Mouse (Mus musculus) layer of hippocampus, postnatal 14 days (tissue): ENCODE measurements at regions not wholly inside any gene's neighbourhood (a gene's known extent, or its start where the extent isn't known, plus 50 kb on each side); places are given as distances from the start of the nearest gene placed in this dataset.

Experiments
- DNase-seq, 2 experiments: peaks; one replicate each; pipeline ENCODE4 v3.0.0; 2021 to 2022; ENCODE audit warnings: low spot score in 2 of 2, mixed read lengths in 1 of 2

- no peak for DNase-seq
These were observed 195.9 kb downstream of the Kit start for GRCm38 (mm10) chr5:75770592-75770991.

DNA sequence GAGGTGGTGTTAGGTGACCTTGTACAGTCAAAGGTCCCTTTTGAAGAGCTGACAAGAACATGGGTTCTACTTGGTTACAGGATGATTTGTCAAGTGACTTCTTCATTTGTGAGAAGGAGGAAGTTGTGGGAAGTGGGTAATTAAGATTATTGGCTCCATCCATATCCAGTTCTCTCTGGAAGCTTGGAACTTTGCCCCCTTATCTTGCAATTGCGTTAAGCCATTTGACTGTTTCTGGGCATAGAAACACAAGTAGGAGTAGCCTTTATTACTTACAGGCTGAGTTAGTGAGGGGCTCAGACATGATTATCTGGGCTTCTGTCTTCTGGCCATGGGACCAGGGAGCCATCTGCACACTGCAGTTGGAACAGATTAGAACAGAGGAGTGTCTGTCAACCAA is 192.5 kb downstream of the Kit start:
- no peak for DNase-seq

DNA sequence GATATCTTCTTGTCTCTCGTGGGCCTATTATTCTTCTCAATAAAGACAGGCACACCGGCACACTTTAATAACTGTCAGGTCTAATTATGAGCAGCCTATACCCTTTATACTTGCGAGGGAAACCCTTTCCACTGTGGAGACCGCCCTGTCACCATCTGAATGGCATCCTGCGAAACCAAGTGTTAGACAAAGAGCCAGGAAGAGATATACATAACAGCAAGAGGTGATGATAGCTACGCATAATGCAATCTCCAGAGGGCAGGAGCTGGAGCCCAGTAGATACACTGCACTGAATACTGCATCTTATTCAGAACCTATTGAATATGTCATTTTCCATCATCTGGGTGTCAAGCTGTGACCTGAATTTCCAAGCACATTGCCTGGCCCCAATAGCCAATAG is 187.7 kb downstream of the Kit start:
- no peak for DNase-seq

DNA sequence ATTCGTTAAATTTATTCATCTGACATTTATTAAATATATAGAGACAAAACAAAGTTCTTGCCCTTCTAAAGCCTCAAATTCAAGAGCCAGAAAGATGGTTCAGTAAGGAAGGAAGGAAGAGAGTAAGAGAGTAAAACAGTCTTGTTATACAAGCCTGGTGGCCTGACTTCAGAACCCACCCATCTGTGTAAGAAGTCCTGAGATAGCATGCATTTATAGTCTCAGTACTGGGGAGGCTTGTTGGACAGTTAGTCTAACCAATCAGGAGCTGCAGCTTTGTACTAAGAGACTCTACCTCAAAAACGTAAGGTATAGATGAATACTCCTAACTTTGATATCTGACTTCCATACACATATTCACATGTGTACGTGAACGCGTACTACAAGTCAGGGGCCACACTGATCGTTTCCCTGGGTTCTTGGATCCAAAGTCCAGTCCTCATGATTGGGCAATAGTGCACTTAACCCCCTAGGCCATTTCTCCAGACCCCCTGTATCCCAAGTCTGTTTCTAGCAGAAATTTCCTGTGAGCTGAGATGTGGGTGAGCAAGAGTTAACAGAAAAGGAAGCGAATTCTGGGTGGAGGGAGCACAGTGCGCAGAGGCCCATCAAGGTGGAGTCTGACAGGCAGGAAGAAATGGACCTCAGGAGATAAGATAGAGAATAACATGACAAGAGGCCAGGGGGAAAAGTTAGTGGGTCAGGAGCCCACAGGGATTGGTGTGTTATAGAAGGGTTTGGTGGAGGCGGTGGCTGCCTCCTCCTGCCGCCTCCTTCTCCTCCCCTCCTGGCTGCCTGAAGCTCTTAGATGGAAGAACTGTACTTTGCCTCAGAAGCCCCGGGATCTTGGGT is 187.0 kb downstream of the Kit start:
- no peak for DNase-seq

- no peak for DNase-seq
These were observed 181.5 kb downstream of the Kit start for GRCm38 (mm10) chr5:75756168-75756567.

- no peak for DNase-seq
These were observed 179.6 kb downstream of the Kit start for GRCm38 (mm10) chr5:75754356-75754755.

DNA sequence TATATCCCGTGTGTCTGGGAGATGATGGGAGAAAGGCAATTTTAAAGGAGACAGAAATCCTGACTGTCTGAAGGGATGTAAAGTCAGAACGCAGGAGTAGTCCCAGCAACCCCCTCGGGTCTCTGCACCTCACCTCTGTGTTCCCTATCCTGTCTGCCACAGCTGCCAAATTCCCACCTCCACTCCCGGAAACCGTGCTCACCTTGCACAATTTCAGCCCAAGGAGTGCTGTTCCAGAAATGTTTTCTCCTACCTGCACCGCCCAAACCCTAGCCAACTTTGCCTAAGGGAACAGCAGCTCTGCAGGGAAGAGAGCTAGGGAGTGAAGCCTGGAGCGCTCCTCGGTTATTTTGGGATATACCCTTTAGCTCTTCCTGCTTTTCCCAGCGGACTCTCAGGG is 170.6 kb downstream of the Kit start:
- no peak for DNase-seq

GRCm38 (mm10) chr5:75744475-75745045 is 169.8 kb downstream of the Kit start:
- DNase-seq: no peak

DNA sequence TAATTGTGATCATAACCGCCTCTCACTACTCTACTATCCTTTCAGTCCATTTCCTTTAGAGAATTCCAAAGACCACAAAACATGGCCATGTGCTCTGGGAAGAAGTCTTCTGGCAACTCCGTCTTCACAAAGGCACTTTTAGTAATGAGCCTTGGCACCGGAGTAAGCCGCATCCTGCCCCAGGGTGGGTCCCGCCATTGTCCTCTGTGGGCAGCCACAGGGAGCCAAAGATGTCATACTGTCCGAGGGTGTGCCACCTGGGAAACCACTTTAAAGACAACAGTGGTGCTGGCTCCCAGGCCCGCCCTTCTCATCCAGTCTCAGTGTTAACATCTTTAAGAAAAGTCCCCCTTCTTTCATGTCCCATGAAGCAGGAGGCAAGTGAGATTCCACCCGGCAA is 164.6 kb downstream of the Kit start:
- no peak for DNase-seq

DNA sequence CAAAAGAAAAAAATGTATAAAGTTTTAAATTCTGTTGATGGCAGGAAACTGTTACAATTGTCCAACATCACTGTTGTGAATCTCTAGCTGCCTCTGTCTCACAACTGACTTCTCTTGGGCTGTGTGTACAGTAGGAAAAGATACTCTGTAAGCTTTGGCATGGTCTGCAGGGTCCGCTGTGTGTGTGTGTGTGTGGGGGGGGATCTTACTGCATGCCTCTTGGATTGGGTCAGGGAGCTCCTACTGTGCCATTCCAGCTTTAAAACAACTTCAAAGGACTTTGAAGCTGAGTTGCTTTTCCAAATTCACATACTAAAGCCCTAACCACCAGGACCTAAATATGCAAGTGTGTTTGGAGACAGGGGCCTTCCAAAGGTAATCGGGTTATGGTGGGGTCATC is 163.7 kb downstream of the Kit start:
- DNase-seq: no peak

GRCm38 (mm10) chr5:75737752-75738151 is 163.0 kb downstream of the Kit start:
- DNase-seq: no peak

- no peak for DNase-seq
These were observed 161.6 kb downstream of the Kit start for GRCm38 (mm10) chr5:75736318-75736717.

- no peak for DNase-seq
These were observed 159.8 kb downstream of the Kit start for GRCm38 (mm10) chr5:75734508-75734907.

- no peak for DNase-seq
These were observed 159.3 kb downstream of the Kit start for GRCm38 (mm10) chr5:75734043-75734442.

- DNase-seq: no peak
These were observed 156.5 kb downstream of the Kit start for GRCm38 (mm10) chr5:75731236-75731635.

GRCm38 (mm10) chr5:75730698-75731097 is 156.0 kb downstream of the Kit start:
- DNase-seq: no peak

DNA sequence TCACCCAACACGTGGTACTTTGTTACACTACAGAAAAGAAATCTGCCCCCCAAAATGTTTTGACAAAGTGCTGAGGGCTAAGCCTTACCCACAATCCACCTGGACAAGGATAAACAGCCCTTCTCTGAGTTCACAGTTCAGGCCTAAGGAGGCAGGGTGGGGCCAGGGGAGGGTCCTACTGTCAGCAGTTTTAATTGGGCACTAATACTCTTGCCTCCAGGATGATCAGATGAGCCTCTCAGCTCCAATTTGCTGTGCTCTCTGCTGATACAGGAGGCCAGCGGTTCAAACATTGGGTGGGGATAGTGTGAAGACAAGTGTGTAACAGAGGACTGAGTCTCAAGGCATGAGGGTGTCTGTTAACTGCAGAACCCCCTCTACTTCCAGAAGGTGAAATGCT is 146.6 kb downstream of the Kit start:
- DNase-seq: no peak

GRCm38 (mm10) chr5:75720091-75720940 is 145.6 kb downstream of the Kit start:
- DNase-seq: no peak

GRCm38 (mm10) chr5:75718511-75719225 is 144.0 kb downstream of the Kit start:
- DNase-seq: no peak
